Mouse (Mus musculus) bone marrow macrophage, adult 2 months (primary cell): ENCODE data around the gene Cyp2b10.

Experiments used
- CTCF ChIP-seq: IDR thresholded peaks from 2 replicates; pipeline ENCODE4 v1.5.1; 2012; ENCODE audit warnings: low read depth, mild to moderate bottlenecking, low read length, moderate library complexity
- POLR2A ChIP-seq: IDR thresholded peaks from 2 replicates; pipeline ENCODE4 v1.6.1; 2012; ENCODE audit warnings: mild to moderate bottlenecking, low read depth, low read length, borderline replicate concordance

GRCm38 (mm10) chr7:25897411-25897810 lies at the start of gene Cyp2b10:
- TF ChIP-seq POLR2A (no peak), CTCF (no peak)
